Mouse (Mus musculus) lung, postnatal 0 days (tissue): ENCODE data around the gene Spast.

Experiments used
- CTCF ChIP-seq: IDR thresholded peaks from 2 replicates; pipeline ENCODE4 v1.5.1; 2016; ENCODE audit warnings: antibody characterized with exemption, mild to moderate bottlenecking
- EP300 ChIP-seq: IDR thresholded peaks from 2 replicates; pipeline ENCODE4 v1.6.1; 2016; ENCODE audit warnings: antibody characterized with exemption, mild to moderate bottlenecking, control low read depth

DNA sequence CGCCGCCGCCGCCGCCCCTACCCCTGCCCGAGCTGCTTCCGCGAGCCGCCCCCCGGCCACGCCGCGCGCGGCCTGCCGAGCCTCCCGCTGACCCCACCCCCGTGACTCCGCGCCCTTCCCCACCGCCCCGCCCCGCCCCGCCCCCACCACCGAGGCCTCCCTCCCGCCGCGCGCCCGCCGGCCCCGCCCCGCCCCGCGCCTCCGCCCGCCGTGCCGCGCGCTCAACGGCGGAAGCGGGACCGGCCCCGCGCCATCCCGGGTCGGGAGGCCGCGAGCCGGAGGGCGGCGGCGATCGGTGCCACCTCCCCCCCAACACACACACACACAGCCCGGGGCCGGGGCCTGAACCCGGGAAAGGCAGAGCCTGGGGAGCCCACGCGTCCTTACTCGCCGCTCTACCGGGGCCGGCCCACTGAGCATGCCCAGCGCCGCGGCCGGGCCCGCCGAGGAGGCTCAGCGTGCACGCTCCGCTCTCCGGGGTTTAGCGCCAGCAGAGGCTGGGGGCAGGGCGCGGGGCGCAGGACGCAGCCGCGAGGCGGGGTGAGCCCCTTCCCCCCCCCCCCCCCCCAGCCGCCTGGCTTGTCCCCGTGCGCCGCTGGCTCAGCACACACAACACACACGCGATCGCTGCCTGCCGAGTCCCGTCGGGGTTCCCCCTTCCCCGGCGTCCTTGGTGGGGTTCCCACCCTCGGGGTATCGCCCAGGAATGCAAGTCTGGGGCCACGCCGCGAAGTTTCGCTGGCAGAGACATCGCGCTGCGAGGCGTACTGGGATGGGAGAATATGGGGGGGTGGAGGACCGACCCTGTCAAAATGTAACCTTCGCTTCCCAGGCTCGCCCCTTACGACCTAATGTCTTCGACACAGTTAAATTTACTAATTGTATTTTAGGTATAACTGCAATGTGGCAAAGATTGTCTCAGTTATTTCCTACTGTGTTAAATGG is 43.5 kb upstream of the Spast start, which contains the start of gene Memo1:
- TF ChIP-seq CTCF, result no peak
- no peak for TF ChIP-seq EP300
